Mouse (Mus musculus): Measurements from ENCODE around the gene Map1s. TPM values are rescaled to one million over a fixed set of nuclear protein-coding genes. Genes with fewer than 3 reads are reported as not detected.

The Map1s gene
- total and polyA plus RNA-seq, 3 experiments = 9.5 to 51.4 (median 30.9) TPM

GRCm38 (mm10) chr8:70893656-70894384, 11.9 kb upstream of the Map1s start:
- dilution Hi-C loops (cut with MboI; ENCODE audit: extremely low pct_ligation_motif_present, extremely low pct_unique_long_range_greater_than_20kb, low sequenced_read_pairs) = no loop called here
- H3K9ac ChIP-seq (ENCODE audit: insufficient read depth, low read depth) = no peak overlapping the region
- no peak overlapping the region for H3K4me2 ChIP-seq (ENCODE audit: insufficient read depth, low read depth, poor library complexity, severe bottlenecking)
- H3K4me1 ChIP-seq (ENCODE audit: control insufficient read depth in 1 of 2, insufficient read depth in 2 of 2) = peaks cover 16 to 22% of the 10 kb centered on the region in 2 experiments
- in situ Hi-C loops (cut with MboI; ENCODE audit: low pct_ligation_motif_present, low pct_unique_long_range_greater_than_20kb, low sequenced_read_pairs) = no loop called here
- TF ChIP-seq CTCF (conservative IDR thresholded peaks at IDR 0.05 in 1 of 2, IDR thresholded peaks at IDR 0.05 in 1 of 2; ENCODE audit: low read depth in 2 of 2, low read length in 2 of 2) (peak; percentile 27 to 59; a peak in 3 of 4 replicates), RAD21 (IDR thresholded peaks at IDR 0.05; ENCODE audit: low read depth, low read length) (no peak; the same call in 1 of the 2 replicates), POLR2A (IDR thresholded peaks at IDR 0.05; ENCODE audit: low read depth, low read length) (peak; percentile 64), KAT2A (IDR thresholded peaks at IDR 0.05; ENCODE audit: insufficient replicate concordance, low read length) (no peak), POLR2AphosphoS2 (IDR thresholded peaks at IDR 0.05; ENCODE audit: low read depth, low read length) (peak; percentile 98), SMC3 (IDR thresholded peaks at IDR 0.05; ENCODE audit: low read depth, low read length) (peak; percentile 16)
- peaks cover 24% of the 10 kb centered on the region for H3K79me2 ChIP-seq (replicated peaks; ENCODE audit: control insufficient read depth, extremely low read depth, insufficient read depth, poor library complexity, severe bottlenecking)
- no peak overlapping the region for H3K27ac ChIP-seq (ENCODE audit: insufficient read depth, low read depth)
- no peak overlapping the region for H3K4me3 ChIP-seq (replicated peaks in 1 of 3; ENCODE audit: low read depth in 2 of 3, low read length in 2 of 3, poor library complexity in 1 of 3)
- no peaks in the 10 kb centered on the region for H3K27me3 ChIP-seq (replicated peaks)
- peaks cover 39 to 69% of the 10 kb centered on the region in 2 experiments for H3K36me3 ChIP-seq (replicated peaks in 1 of 2; ENCODE audit: control insufficient read depth in 1 of 2, insufficient read depth in 1 of 2, low read length in 1 of 2)
- H3K9me3 ChIP-seq (replicated peaks; ENCODE audit: low read length) = peaks cover 21% of the 10 kb centered on the region
- peak; percentile 81 for DNase-seq (ENCODE audit: extremely low read depth)

- DNase-seq (ENCODE audit: extremely low read depth) = no peak
- Histone ChIP-seq H3K4me1 (ENCODE audit: control insufficient read depth in 1 of 2, insufficient read depth in 2 of 2) (peaks cover 18 to 27% of the 10 kb centered on the region in 2 experiments), H3K36me3 (replicated peaks in 1 of 2; ENCODE audit: control insufficient read depth in 1 of 2, insufficient read depth in 1 of 2, low read length in 1 of 2) (peaks cover 39 to 65% of the 10 kb centered on the region in 2 experiments), H3K9ac (ENCODE audit: insufficient read depth, low read depth) (no peak overlapping the region), H3K4me3 (replicated peaks in 1 of 3; ENCODE audit: low read depth in 2 of 3, low read length in 2 of 3, poor library complexity in 1 of 3) (no peak overlapping the region), H3K4me2 (ENCODE audit: insufficient read depth, low read depth, poor library complexity, severe bottlenecking) (no peak overlapping the region), H3K27ac (ENCODE audit: insufficient read depth, low read depth) (no peak overlapping the region), H3K79me2 (replicated peaks; ENCODE audit: control insufficient read depth, extremely low read depth, insufficient read depth, poor library complexity, severe bottlenecking) (peaks cover 24% of the 10 kb centered on the region), H3K27me3 (replicated peaks) (no peaks in the 10 kb centered on the region), H3K9me3 (replicated peaks; ENCODE audit: low read length) (peaks cover 21% of the 10 kb centered on the region)
- dilution Hi-C loops (cut with MboI; ENCODE audit: extremely low pct_ligation_motif_present, extremely low pct_unique_long_range_greater_than_20kb, low sequenced_read_pairs) = no loop called here
- in situ Hi-C loops (cut with MboI; ENCODE audit: low pct_ligation_motif_present, low pct_unique_long_range_greater_than_20kb, low sequenced_read_pairs) = no loop called here
- TF ChIP-seq EP300 (IDR thresholded peaks at IDR 0.05; ENCODE audit: low read length) (no peak), E2F4 (IDR thresholded peaks at IDR 0.05; ENCODE audit: insufficient replicate concordance, low read depth, low read length) (no peak), USF2 (conservative IDR thresholded peaks at IDR 0.05; ENCODE audit: low read depth, low read length) (no peak), KAT2A (IDR thresholded peaks at IDR 0.05; ENCODE audit: insufficient replicate concordance, low read length) (no peak), PAX5 (IDR thresholded peaks at IDR 0.05; ENCODE audit: low read length) (no peak), ZKSCAN1 (IDR thresholded peaks at IDR 0.05; ENCODE audit: borderline replicate concordance, low read depth, low read length) (no peak), MEF2A (IDR thresholded peaks at IDR 0.05; ENCODE audit: borderline replicate concordance, low read depth, low read length) (no peak), HCFC1 (IDR thresholded peaks at IDR 0.05; ENCODE audit: low read depth, low read length) (no peak), ZNF384 (IDR thresholded peaks at IDR 0.05; ENCODE audit: low read depth, low read length) (no peak), IRF4 (IDR thresholded peaks at IDR 0.05; ENCODE audit: low read depth, low read length) (no peak), USF1 (IDR thresholded peaks at IDR 0.05; ENCODE audit: low read depth, low read length) (no peak), BHLHE40 (IDR thresholded peaks at IDR 0.05; ENCODE audit: low read depth, low read length) (no peak), UBTF (IDR thresholded peaks at IDR 0.05; ENCODE audit: low read depth, low read length) (no peak), ELF1 (IDR thresholded peaks at IDR 0.05; ENCODE audit: low read depth, low read length) (no peak), SMC3 (IDR thresholded peaks at IDR 0.05; ENCODE audit: low read depth, low read length) (no peak), ZC3H11A (IDR thresholded peaks at IDR 0.05; ENCODE audit: low read depth, low read length) (no peak), MAFK (IDR thresholded peaks at IDR 0.05; ENCODE audit: insufficient replicate concordance, low read length) (no peak), RAD21 (IDR thresholded peaks at IDR 0.05; ENCODE audit: low read depth, low read length) (no peak), CTCF (conservative IDR thresholded peaks at IDR 0.05 in 1 of 2, IDR thresholded peaks at IDR 0.05 in 1 of 2; ENCODE audit: low read depth in 2 of 2, low read length in 2 of 2) (no peak)
Measured at GRCm38 (mm10) chr8:70894385-70894720, 11.4 kb upstream of the Map1s start.
